Mouse (Mus musculus) erythroblast, embryonic 14.5 days (primary cell): Measurements from ENCODE around the gene Gatad2a.

ENCODE experiments used
- GATA1 ChIP-seq: IDR thresholded peaks from 2 replicates; pipeline ENCODE4 v1.6.1; 2012; ENCODE audit warnings: low read length, inconsistent platforms, mixed read lengths
- TAL1 ChIP-seq: IDR thresholded peaks from 3 replicates; pipeline ENCODE4 v1.6.1; 2012; ENCODE audit warnings: low read length, inconsistent platforms, mixed read lengths

DNA sequence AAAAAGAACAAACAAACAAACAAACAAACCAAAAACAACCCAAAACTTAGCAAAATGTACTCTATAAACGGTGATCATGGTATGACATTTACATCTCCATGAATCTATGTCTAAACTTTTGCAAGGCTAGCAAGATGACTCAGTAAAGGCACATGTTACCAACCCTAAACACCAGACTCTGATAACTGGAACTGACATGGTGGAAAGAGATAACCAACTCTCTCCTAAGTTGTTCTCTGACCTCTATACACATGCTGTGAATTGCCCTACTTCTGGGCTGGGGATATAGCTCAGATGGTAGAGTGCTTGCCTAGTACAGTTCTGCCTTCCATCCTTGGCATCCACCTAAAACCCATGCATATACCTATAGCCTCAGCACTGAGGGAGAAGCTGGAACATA lies 41.8 kb upstream of the Gatad2a start:
- TF ChIP-seq GATA1 (no peak), TAL1 (no peak)
